8 mouse cellular contexts compared by ENCODE assay signal in the genomic region with DNA sequence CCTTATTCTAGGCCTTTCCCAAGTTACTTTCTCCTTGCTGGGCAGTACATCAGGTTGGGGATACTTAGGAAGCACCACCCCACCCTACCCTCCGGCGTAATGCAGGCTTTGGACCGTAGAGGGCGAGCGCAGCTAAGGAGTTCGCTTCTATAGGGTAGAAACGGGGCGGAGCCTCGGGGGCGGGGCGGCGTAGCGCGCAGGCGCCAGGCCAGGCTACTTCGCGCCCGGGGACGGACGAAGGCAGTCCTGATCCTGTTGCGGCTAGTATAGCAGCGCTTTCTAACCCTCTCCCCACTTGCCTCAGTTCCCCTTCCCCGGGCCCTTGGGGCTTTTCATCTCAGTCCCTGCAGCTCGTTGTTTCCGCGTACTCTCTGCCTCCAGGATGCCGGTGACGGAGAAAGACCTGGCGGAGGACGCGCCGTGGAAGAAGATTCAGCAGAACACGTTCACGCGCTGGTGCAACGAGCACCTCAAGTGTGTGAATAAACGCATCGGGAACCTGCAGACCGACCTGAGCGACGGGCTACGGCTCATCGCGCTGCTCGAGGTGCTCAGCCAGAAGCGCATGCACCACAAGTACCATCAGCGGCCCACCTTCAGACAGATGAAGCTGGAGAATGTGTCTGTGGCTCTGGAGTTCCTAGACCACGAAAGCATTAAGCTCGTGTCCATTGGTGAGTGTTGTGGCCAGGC. TPM values are rescaled to one million over a fixed set of nuclear protein-coding genes. Genes with fewer than 3 reads are reported as not detected.
A peak's percentile ranks its signal among the peaks of the same experiment; 100 is the strongest.
DNase-seq lines count a peak whose midpoint lies in the region; ATAC-seq and TF ChIP-seq lines count a peak whose summit lies in the region.

A gene (plus strand): TSS at position 188 of the 693 bp plus-strand sequence.

- WGBS in hindbrain, embryonic 10.5 days = under 1% methylated on average over 49 of the region's 49 CpGs
- WGBS in lung, embryonic 15.5 days = under 1% methylated on average over 49 of the region's 49 CpGs
- under 1% methylated on average over 49 of the region's 49 CpGs for WGBS in olfactory bulb, adult 2 months

- ATAC-seq in lung, embryonic 15.5 days (ENCODE audit: borderline replicate concordance, extremely low read depth, low FRiP score, low TSS enrichment) = peak; percentile 93

- H3K27ac ChIP-seq in hindbrain, embryonic 10.5 days = peak within 1 kb of the TSS; percentile 86
- peak within 1 kb of the TSS; percentile 53 for H3K27ac ChIP-seq in lung, embryonic 15.5 days
- no peak within 1 kb of the TSS for H3K27ac ChIP-seq in olfactory bulb, adult 2 months (ENCODE audit: insufficient read depth, low read depth, low read length)

- H3K36me3 ChIP-seq in hindbrain, embryonic 10.5 days = no peaks in the 10 kb centered on the region
- H3K36me3 ChIP-seq in lung, embryonic 15.5 days = no peaks in the 10 kb centered on the region

- peak; percentile 94 for TF ChIP-seq CTCF in olfactory bulb, adult 2 months (IDR thresholded peaks at IDR 0.05; ENCODE audit: insufficient read depth, low read depth, low read length)

- peaks cover 8% of the 10 kb centered on the region; the same call in 1 of the 2 replicates for H3K27me3 ChIP-seq in hindbrain, embryonic 10.5 days (ENCODE audit: insufficient read depth, poor library complexity, severe bottlenecking)
- H3K27me3 ChIP-seq in lung, embryonic 15.5 days = no peaks in the 10 kb centered on the region; the same call in 1 of the 2 replicates

- peak within 1 kb of the TSS; percentile 75 for H3K4me3 ChIP-seq in hindbrain, embryonic 10.5 days
- H3K4me3 ChIP-seq in lung, embryonic 15.5 days = peak within 1 kb of the TSS; percentile 71
- peak within 1 kb of the TSS; percentile 59 for H3K4me3 ChIP-seq in olfactory bulb, adult 2 months (ENCODE audit: insufficient read depth, low read depth, low read length)

- H3K4me2 ChIP-seq in lung, embryonic 15.5 days = peak within 1 kb of the TSS; percentile 96

- peak; percentile 86 for TF ChIP-seq POLR2A in olfactory bulb, adult 2 months (IDR thresholded peaks at IDR 0.05; ENCODE audit: insufficient read depth, low read depth, low read length)

- peak within 1 kb of the TSS; percentile 76 for H3K9ac ChIP-seq in lung, embryonic 15.5 days

- peak; percentile 96 for DNase-seq in Muller cell, postnatal 12 days (ENCODE audit: inconsistent ontology term)
- peak; percentile 98 for DNase-seq in cerebellum, adult 8-10 months
- peak; percentile 90 to 99 for DNase-seq in frontal cortex, adult 2 months (ENCODE audit: extremely low spot score in 1 of 2, low spot score in 1 of 2)
- DNase-seq in hindbrain, embryonic 10.5 days (ENCODE audit: low spot score) = peak; percentile 95
- DNase-seq in layer of hippocampus, adult 9-10 months (ENCODE audit: low spot score) = peak; percentile 95
- peak; percentile 88 for DNase-seq in thymus, adult 18-20 months

- H3K4me1 ChIP-seq in hindbrain, embryonic 10.5 days (replicated peaks) = peaks cover 37% of the 10 kb centered on the region
- peaks cover 38% of the 10 kb centered on the region for H3K4me1 ChIP-seq in lung, embryonic 15.5 days
- H3K4me1 ChIP-seq in olfactory bulb, adult 2 months (ENCODE audit: control insufficient read depth, insufficient read depth, low read length) = peaks cover 11% of the 10 kb centered on the region

- H3K9me3 ChIP-seq in hindbrain, embryonic 10.5 days = no peaks in the 10 kb centered on the region
- no peaks in the 10 kb centered on the region for H3K9me3 ChIP-seq in lung, embryonic 15.5 days

RNA-seq across cellular contexts. Expression of the gene that starts here (rescaled TPM):
- polyA plus RNA-seq in frontal cortex, adult 2 months (2012; rRNA removed) = 29.2 and 31.5 TPM in 2 replicates
- polyA plus RNA-seq in hindbrain, embryonic 10.5 days (2016; fragmentation: Nextera tagmentation; extraction: Ambion mirVana) = 17.2 and 19.8 TPM in 2 replicates
- 13.8 and 14.8 TPM in 2 replicates for polyA plus RNA-seq in lung, embryonic 15.5 days (2015; fragmentation: Nextera tagmentation; extraction: Ambion mirVana)
- not detected in 2 replicates for polyA plus RNA-seq in olfactory bulb, adult 2 months (2012; ENCODE audit: insufficient read depth, insufficient read length, low replicate concordance, missing spikeins)
